In genomic region chr11:89481084-89481483, GRCm38 (mm10) we compare ENCODE assay signal across 16 mouse cellular contexts.
"Had no signal": no experiment of that assay in that cellular context is flagged by ENCODE, and none has a peak within 500 bp of the region (broad histone marks: within the 10 kb centered on the region; RNA-seq: fewer than 3 reads in every experiment).

No protein-coding gene starts in this region.

- H3K4me1 ChIP-seq: neural tube, embryonic 12.5 days; neural tube, embryonic 13.5 days; neural tube, embryonic 15.5 days; stomach, embryonic 15.5 days had no signal

- H3K9me3 ChIP-seq: neural tube, embryonic 12.5 days; neural tube, embryonic 13.5 days; neural tube, embryonic 15.5 days; stomach, embryonic 15.5 days had no signal

- DNase-seq: retina, postnatal 1 day; right cerebral cortex, adult 18-20 months; right cerebral cortex, postnatal 14 days; right cerebral cortex, postnatal 25 days; right cerebral cortex, postnatal 4 days; spleen, adult 18-20 months; thymus, adult 18-20 months; thymus, adult 2 months; thymus, postnatal 14 days; thymus, postnatal 25 days; thymus, postnatal 36 days had no signal

- H3K27me3 ChIP-seq: neural tube, embryonic 12.5 days; neural tube, embryonic 13.5 days; neural tube, embryonic 15.5 days; stomach, embryonic 15.5 days had no signal

- H3K4me3 ChIP-seq: neural tube, embryonic 12.5 days; neural tube, embryonic 13.5 days; neural tube, embryonic 15.5 days; stomach, embryonic 15.5 days had no signal

- H3K9ac ChIP-seq: neural tube, embryonic 12.5 days; neural tube, embryonic 13.5 days; neural tube, embryonic 15.5 days; stomach, embryonic 15.5 days had no signal

- H3K4me2 ChIP-seq: neural tube, embryonic 12.5 days; neural tube, embryonic 13.5 days; neural tube, embryonic 15.5 days; stomach, embryonic 15.5 days had no signal

- H3K36me3 ChIP-seq: neural tube, embryonic 12.5 days; neural tube, embryonic 13.5 days; neural tube, embryonic 15.5 days; stomach, embryonic 15.5 days had no signal

- H3K27ac ChIP-seq: neural tube, embryonic 12.5 days; neural tube, embryonic 13.5 days; neural tube, embryonic 15.5 days; stomach, embryonic 15.5 days; stomach, postnatal 0 days had no signal
